Mouse (Mus musculus) testis, adult 2 months (tissue): ENCODE results near the gene D11Wsu47e. TPM values are rescaled to one million over a fixed set of nuclear protein-coding genes. Genes with fewer than 3 reads are reported as not detected.
A peak's percentile ranks its signal among the peaks of the same experiment; 100 is the strongest.

ENCODE experiments used
- H3K27ac ChIP-seq: fragments of 200-500 bp; 2 replicates; pipeline ENCODE4 v1.5.1; 2012; ENCODE audit warnings: low read depth, low read length; ENCODE audit not compliant: control insufficient read depth, insufficient read depth
- H3K27me3 ChIP-seq: fragments of 200-500 bp; 2 replicates; pipeline ENCODE4 v1.6.1; 2012; ENCODE audit warnings: mild to moderate bottlenecking, low read length, moderate library complexity; ENCODE audit not compliant: control insufficient read depth, insufficient read depth
- H3K36me3 ChIP-seq: fragments of 200-500 bp; 2 replicates; pipeline ENCODE4 v1.6.1; 2012; ENCODE audit warnings: mild to moderate bottlenecking, low read length; ENCODE audit not compliant: control insufficient read depth, insufficient read depth
- H3K4me1 ChIP-seq: fragments of 200-500 bp; 2 replicates; pipeline ENCODE4 v1.6.1; 2012; ENCODE audit warnings: low read length; ENCODE audit not compliant: control insufficient read depth, insufficient read depth
- H3K4me3 ChIP-seq: fragments of 200-500 bp; 2 replicates; pipeline ENCODE4 v1.5.1; 2012; ENCODE audit warnings: low read depth, mild to moderate bottlenecking, low read length, moderate library complexity, mixed read lengths; ENCODE audit not compliant: control insufficient read depth
- CTCF ChIP-seq: fragments of 200-500 bp; IDR thresholded peaks from 2 replicates; pipeline ENCODE4 v1.5.1; 2012; ENCODE audit warnings: low read depth, mild to moderate bottlenecking, inconsistent platforms, low read length, moderate library complexity; ENCODE audit not compliant: control insufficient read depth, insufficient read depth, insufficient replicate concordance
- POLR2A ChIP-seq: fragments of 200-500 bp; IDR thresholded peaks from 2 replicates; pipeline ENCODE4 v1.6.1; 2012; ENCODE audit warnings: low read depth, mild to moderate bottlenecking, inconsistent platforms, low read length, moderate library complexity; ENCODE audit not compliant: control insufficient read depth
- polyA plus RNA-seq: library from polyadenylated mRNA; depleted of rRNA; stranded (reverse); fragments of >200 nt; gene quantifications from 2 replicates; pipeline ENCODE4 v1.2.3, GENCODE M21; 2012

The D11Wsu47e gene
- polyA plus RNA-seq, 1 experiment, result 236 TPM

GRCm38 (mm10) chr11:113667122-113667521 lies 17.1 kb upstream of the D11Wsu47e start:
- H3K36me3 ChIP-seq, result peaks cover 4% of the 10 kb centered on the region
- H3K27me3 ChIP-seq, result no peaks in the 10 kb centered on the region
- H3K4me3 ChIP-seq, result peak overlapping the region; percentile 75
- TF ChIP-seq POLR2A, result no peak
- no peak for TF ChIP-seq CTCF
- H3K4me1 ChIP-seq, result peaks cover 3% of the 10 kb centered on the region
- no peak overlapping the region for H3K27ac ChIP-seq

- peaks cover 4% of the 10 kb centered on the region for H3K36me3 ChIP-seq
- no peak overlapping the region for H3K4me3 ChIP-seq
- no peak for TF ChIP-seq POLR2A
- TF ChIP-seq CTCF, result no peak
- no peaks in the 10 kb centered on the region for H3K27me3 ChIP-seq
- H3K4me1 ChIP-seq, result peaks cover 3% of the 10 kb centered on the region
- no peak overlapping the region for H3K27ac ChIP-seq
Observed at GRCm38 (mm10) chr11:113667704-113668103, 16.5 kb upstream of the D11Wsu47e start.

GRCm38 (mm10) chr11:113668857-113669256 lies 15.4 kb upstream of the D11Wsu47e start:
- peaks cover 4% of the 10 kb centered on the region for H3K36me3 ChIP-seq
- no peaks in the 10 kb centered on the region for H3K27me3 ChIP-seq
- no peak for TF ChIP-seq POLR2A
- no peak for TF ChIP-seq CTCF
- peaks cover 3% of the 10 kb centered on the region for H3K4me1 ChIP-seq
- no peak overlapping the region for H3K4me3 ChIP-seq
- H3K27ac ChIP-seq, result no peak overlapping the region

GRCm38 (mm10) chr11:113669711-113670110 lies 14.5 kb upstream of the D11Wsu47e start:
- TF ChIP-seq CTCF, result no peak
- no peak for TF ChIP-seq POLR2A
- peaks cover 3% of the 10 kb centered on the region for H3K4me1 ChIP-seq
- peaks cover 5% of the 10 kb centered on the region for H3K36me3 ChIP-seq
- H3K27me3 ChIP-seq, result no peaks in the 10 kb centered on the region
- H3K27ac ChIP-seq, result no peak overlapping the region
- no peak overlapping the region for H3K4me3 ChIP-seq

DNA sequence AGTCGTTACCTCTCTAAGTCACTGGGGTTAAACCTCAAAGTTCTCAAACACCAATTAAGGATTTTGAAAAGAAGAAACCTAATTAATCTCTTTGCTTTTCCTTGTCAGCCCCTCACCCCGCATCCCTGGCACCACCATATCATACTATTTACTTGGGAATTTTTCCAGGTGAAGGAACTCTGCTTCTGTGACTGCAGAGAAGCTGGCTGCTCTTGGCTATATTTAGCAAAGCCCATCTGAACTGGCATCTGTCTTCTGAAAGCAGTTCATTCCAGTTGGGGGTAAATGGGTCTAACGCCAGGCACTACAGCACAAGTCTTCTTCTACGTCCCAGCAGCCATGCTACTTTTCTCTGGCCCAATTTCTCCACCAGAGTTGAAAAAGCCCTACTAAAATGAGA lies 10.6 kb upstream of the D11Wsu47e start:
- no peak overlapping the region for H3K27ac ChIP-seq
- H3K36me3 ChIP-seq, result peaks cover 5% of the 10 kb centered on the region
- no peak overlapping the region for H3K4me3 ChIP-seq
- H3K27me3 ChIP-seq, result no peaks in the 10 kb centered on the region
- H3K4me1 ChIP-seq, result peaks cover 2% of the 10 kb centered on the region; the same call in 1 of the 2 replicates
- TF ChIP-seq CTCF (no peak), POLR2A (no peak)

GRCm38 (mm10) chr11:113674595-113674994 lies 9.6 kb upstream of the D11Wsu47e start:
- Histone ChIP-seq H3K36me3 (peaks cover 5% of the 10 kb centered on the region), H3K27me3 (no peaks in the 10 kb centered on the region), H3K4me1 (peaks cover 2% of the 10 kb centered on the region; the same call in 1 of the 2 replicates), H3K27ac (no peak overlapping the region), H3K4me3 (no peak overlapping the region)
- no peak for TF ChIP-seq POLR2A
- TF ChIP-seq CTCF, result no peak

DNA sequence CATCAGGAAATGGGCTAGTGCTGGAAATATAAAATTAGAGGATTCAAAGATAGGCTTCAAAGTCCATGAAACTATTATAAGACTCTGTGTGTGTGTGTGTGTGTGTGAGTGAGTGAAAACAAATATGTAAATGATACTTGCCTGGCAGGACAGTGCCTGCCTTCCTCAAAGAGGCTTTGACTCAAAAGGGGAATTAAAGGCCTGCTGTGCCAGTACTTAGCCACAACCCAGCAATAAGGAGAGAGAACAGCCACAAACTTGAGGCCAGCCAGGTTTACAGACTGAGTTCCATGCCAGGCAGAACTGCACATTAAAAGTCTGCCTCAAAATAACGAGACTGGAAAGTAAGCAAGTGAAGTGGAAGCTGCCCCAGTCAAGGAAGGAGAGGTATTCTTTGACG lies 7.4 kb upstream of the D11Wsu47e start:
- peaks cover 5% of the 10 kb centered on the region for H3K36me3 ChIP-seq
- peaks cover 2% of the 10 kb centered on the region; the same call in 1 of the 2 replicates for H3K4me1 ChIP-seq
- no peak overlapping the region for H3K4me3 ChIP-seq
- no peaks in the 10 kb centered on the region for H3K27me3 ChIP-seq
- TF ChIP-seq CTCF, result no peak
- no peak for TF ChIP-seq POLR2A
- H3K27ac ChIP-seq, result no peak overlapping the region

DNA sequence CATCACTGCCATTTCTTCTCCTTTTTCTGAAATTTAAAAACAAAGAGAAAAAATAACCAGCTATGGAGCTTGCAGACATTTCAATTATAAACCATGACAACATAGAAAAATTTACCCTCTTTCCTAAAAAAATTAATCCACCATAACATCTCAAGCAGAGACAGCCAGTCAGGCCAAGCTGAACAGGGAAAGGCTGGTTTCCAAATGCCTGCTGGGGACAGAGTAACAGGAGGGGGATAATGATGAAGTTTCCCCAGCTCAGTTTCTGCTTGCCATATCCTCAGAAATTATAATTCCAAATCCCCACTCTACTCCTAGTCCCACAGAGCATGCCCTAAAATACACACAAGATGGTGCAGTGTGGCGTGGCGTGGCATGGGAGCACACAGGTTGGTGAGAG lies 6.8 kb upstream of the D11Wsu47e start:
- H3K36me3 ChIP-seq, result peaks cover 5% of the 10 kb centered on the region
- H3K27me3 ChIP-seq, result no peaks in the 10 kb centered on the region
- TF ChIP-seq CTCF (no peak), POLR2A (no peak)
- no peak overlapping the region for H3K4me3 ChIP-seq
- H3K27ac ChIP-seq, result no peak overlapping the region
- H3K4me1 ChIP-seq, result peaks cover 2% of the 10 kb centered on the region; the same call in 1 of the 2 replicates
